In the genomic region with DNA sequence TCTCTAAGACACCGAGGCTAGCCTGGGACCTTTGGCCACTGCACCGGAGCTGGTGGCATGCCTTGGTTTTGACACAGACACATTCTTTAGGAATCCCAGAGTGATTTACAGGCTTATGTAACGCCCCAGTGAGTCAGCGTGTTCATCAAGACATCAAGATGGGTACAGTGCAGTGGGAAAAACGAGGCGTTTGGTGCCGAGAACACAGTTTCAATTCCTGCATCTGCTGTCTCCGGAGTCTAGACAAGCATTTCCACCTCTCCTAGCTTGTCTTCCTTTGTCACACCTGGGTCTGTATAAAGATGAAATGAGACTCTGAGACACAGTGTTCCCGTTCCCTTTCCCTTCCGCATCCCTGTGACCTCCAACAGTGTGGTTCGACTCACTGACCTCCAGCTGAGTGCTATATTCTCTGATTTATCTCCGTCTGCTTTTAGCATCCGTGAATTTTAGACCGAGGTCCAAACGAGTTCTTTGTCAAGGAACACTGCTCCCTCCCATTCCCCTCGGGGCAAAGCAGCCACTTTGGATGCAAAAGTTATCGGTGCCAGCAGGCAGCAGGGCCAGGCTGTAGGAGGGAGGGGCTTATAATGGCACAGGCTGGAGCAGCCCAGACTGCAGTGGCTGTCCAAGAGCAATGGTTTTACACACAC, we compare ENCODE assay signal across 9 mouse cellular contexts. TPM values are rescaled to one million over a fixed set of nuclear protein-coding genes. Genes with fewer than 3 reads are reported as not detected.
DNase-seq lines count a peak whose midpoint lies in the region; ATAC-seq and TF ChIP-seq lines count a peak whose summit lies in the region.
"Had no signal": no experiment of that assay in that cellular context is flagged by ENCODE, and none has a peak within 500 bp of the region (broad histone marks: within the 10 kb centered on the region; RNA-seq: fewer than 3 reads in every experiment).

No protein-coding gene starts in this region.

- no peak for TF ChIP-seq CTCF in lung, postnatal 0 days (IDR thresholded peaks at IDR 0.05)

- H3K4me3 ChIP-seq in limb, embryonic 11.5 days (ENCODE audit: low read depth, low read length) = no peak overlapping the region
- H3K4me3 ChIP-seq in lung, postnatal 0 days (ENCODE audit: low read depth, low read length) = no peak overlapping the region
- H3K4me3 ChIP-seq: liver, embryonic 15.5 days had no signal

- peak overlapping the region; percentile 10; the same call in 1 of the 2 replicates for H3K4me2 ChIP-seq in limb, embryonic 11.5 days (ENCODE audit: low read depth, severe bottlenecking)
- no peak overlapping the region for H3K4me2 ChIP-seq in lung, postnatal 0 days (replicated peaks; ENCODE audit: low read depth, low read length)
- H3K4me2 ChIP-seq: liver, embryonic 15.5 days had no signal

- no peak for TF ChIP-seq EP300 in lung, postnatal 0 days (IDR thresholded peaks at IDR 0.05)

- whole genome bisulfite sequencing in limb, embryonic 11.5 days = 52% methylated on average over 17 of the region's 17 CpGs
- 56% methylated on average over 17 of the region's 17 CpGs for WGBS in lung, postnatal 0 days

- no peak for ATAC-seq in limb, embryonic 11.5 days (ENCODE audit: insufficient number of reproducible peaks, low FRiP score, low TSS enrichment, low read depth)
- no peak for ATAC-seq in lung, postnatal 0 days

- H3K9me3 ChIP-seq in limb, embryonic 11.5 days (ENCODE audit: control insufficient read depth, low read length) = no peaks in the 10 kb centered on the region
- H3K9me3 ChIP-seq in lung, postnatal 0 days (ENCODE audit: low read length) = no peaks in the 10 kb centered on the region
- H3K9me3 ChIP-seq: liver, embryonic 15.5 days had no signal

- DNase-seq in right cerebral cortex, adult 2 months (ENCODE audit: low spot score in 2 of 2) = peak; percentile 66 to 81
- no peak for DNase-seq in right cerebral cortex, postnatal 4 days
- peak; percentile 65 to 68 for DNase-seq in cerebellum, postnatal 14 days
- peak; percentile 73 for DNase-seq in kidney, adult 11 months
- no peak for DNase-seq in limb, embryonic 11.5 days (ENCODE audit: low spot score)
- DNase-seq in thymus, postnatal 4 days = no peak
- no peak for DNase-seq in yolk sac, embryonic 10.5 days (ENCODE audit: low spot score)
- no peak for DNase-seq in lung, postnatal 0 days (ENCODE audit: low spot score)

- no peak overlapping the region for H3K9ac ChIP-seq in limb, embryonic 11.5 days (ENCODE audit: low read length)
- H3K9ac ChIP-seq in lung, postnatal 0 days (replicated peaks; ENCODE audit: low read depth) = no peak overlapping the region
- H3K9ac ChIP-seq: liver, embryonic 15.5 days had no signal

- H3K27me3 ChIP-seq in limb, embryonic 11.5 days (ENCODE audit: control insufficient read depth, insufficient read depth, low read length) = no peaks in the 10 kb centered on the region
- H3K27me3 ChIP-seq in lung, postnatal 0 days (replicated peaks; ENCODE audit: insufficient read depth, low read length) = no peaks in the 10 kb centered on the region
- H3K27me3 ChIP-seq: liver, embryonic 15.5 days had no signal

- H3K4me1 ChIP-seq in limb, embryonic 11.5 days (ENCODE audit: control insufficient read depth, insufficient read depth, low read length) = no peaks in the 10 kb centered on the region
- H3K4me1 ChIP-seq in lung, postnatal 0 days (ENCODE audit: insufficient read depth, low read depth, low read length) = no peaks in the 10 kb centered on the region
- H3K4me1 ChIP-seq: liver, embryonic 15.5 days had no signal

- no peaks in the 10 kb centered on the region for H3K36me3 ChIP-seq in limb, embryonic 11.5 days (ENCODE audit: control insufficient read depth, insufficient read depth, low read length)
- H3K36me3 ChIP-seq in lung, postnatal 0 days (ENCODE audit: insufficient read depth, low read length) = no peaks in the 10 kb centered on the region
- H3K36me3 ChIP-seq: liver, embryonic 15.5 days had no signal

- H3K27ac ChIP-seq in limb, embryonic 11.5 days (replicated peaks; ENCODE audit: low read depth, low read length) = no peak overlapping the region
- H3K27ac ChIP-seq in lung, postnatal 0 days (ENCODE audit: low read length) = no peak overlapping the region
- H3K27ac ChIP-seq: liver, embryonic 15.5 days had no signal

RNA-seq across cellular contexts. Expression of a gene that starts 21.9 kb away (rescaled TPM):
- polyA plus RNA-seq in limb, embryonic 11.5 days (2014; fragmentation: Nextera tagmentation; extraction: Ambion mirVana) = 57.2 and 59.2 TPM in 2 replicates
- 70.3 and 74.1 TPM in 2 replicates for polyA plus RNA-seq in lung, postnatal 0 days (2015; fragmentation: Nextera tagmentation; extraction: Ambion mirVana)

Comparison
In these comparisons a context has a peak if more than half of its experiments do, and no peak if none do; other contexts are left out.
1. DNase-seq: peak in right cerebral cortex, adult 2 months (2 of 2), cerebellum, postnatal 14 days (2 of 2) and kidney, adult 11 months (single experiment); none in right cerebral cortex, postnatal 4 days (single experiment), limb, embryonic 11.5 days (single experiment), thymus, postnatal 4 days (single experiment), yolk sac, embryonic 10.5 days (single experiment) and lung, postnatal 0 days (single experiment).